Mouse (Mus musculus) hindbrain, embryonic 12.5 days (tissue): Measurements from ENCODE around the gene Cpne5. TPM values are rescaled to one million over a fixed set of nuclear protein-coding genes. Genes with fewer than 3 reads are reported as not detected.
"Not testable (repeated sequence)": the region's sequence is repeated elsewhere in the genome, so short reads cannot be mapped to it uniquely, and the experiment has no call there.

Experiments used
- ATAC-seq: fragments of 200-750 bp; cut with Nextera tagmentation; 2 replicates; pipeline ENCODE4 v1.8.0; 2017; ENCODE audit warnings: moderate TSS enrichment; ENCODE audit not compliant: low FRiP score
- H3K27ac ChIP-seq: fragments of 300-500 bp; sonication (generic); 2 replicates; pipeline ENCODE4 v1.5.1; 2016; ENCODE audit warnings: mild to moderate bottlenecking
- H3K27me3 ChIP-seq: fragments of 300-500 bp; sonication (generic); 2 replicates; pipeline ENCODE4 v1.6.1; 2016; ENCODE audit warnings: mild to moderate bottlenecking
- H3K36me3 ChIP-seq: fragments of 300-500 bp; sonication (generic); 2 replicates; pipeline ENCODE4 v1.6.1; 2016; ENCODE audit warnings: mild to moderate bottlenecking
- H3K4me1 ChIP-seq: fragments of 300-500 bp; sonication (generic); 2 replicates; pipeline ENCODE4 v1.6.1; 2016
- H3K4me2 ChIP-seq: fragments of 300-500 bp; sonication (generic); replicated peaks from 2 replicates; pipeline ENCODE4 v1.6.1; 2016; ENCODE audit warnings: mild to moderate bottlenecking
- H3K4me3 ChIP-seq: fragments of 300-500 bp; sonication (generic); 2 replicates; pipeline ENCODE4 v1.5.1; 2016; ENCODE audit warnings: mild to moderate bottlenecking
- H3K9ac ChIP-seq: fragments of 300-500 bp; sonication (generic); 2 replicates; pipeline ENCODE4 v1.6.1; 2016; ENCODE audit warnings: mild to moderate bottlenecking, moderate library complexity
- H3K9me3 ChIP-seq: fragments of 300-500 bp; sonication (generic); replicated peaks from 2 replicates; pipeline ENCODE4 v1.6.1; 2016; ENCODE audit warnings: mild to moderate bottlenecking
- WGBS: fragments of 180-500 bp; shearing (Covaris S2); methylation state at CpG from one replicate; pipeline ENCODE4 v1.1.7; 2016; 5-methylcytosine and 5-hydroxymethylcytosine counted together
- polyA plus RNA-seq: library from polyadenylated mRNA; unstranded; fragments of >200 nt; fragmentation: Nextera tagmentation; extraction: Ambion mirVana; gene quantifications from 2 replicates; pipeline ENCODE4 v1.2.1, GENCODE M21; 2016

The Cpne5 gene
- polyA plus RNA-seq, 1 experiment from 2014 or later = 6.1 TPM

DNA sequence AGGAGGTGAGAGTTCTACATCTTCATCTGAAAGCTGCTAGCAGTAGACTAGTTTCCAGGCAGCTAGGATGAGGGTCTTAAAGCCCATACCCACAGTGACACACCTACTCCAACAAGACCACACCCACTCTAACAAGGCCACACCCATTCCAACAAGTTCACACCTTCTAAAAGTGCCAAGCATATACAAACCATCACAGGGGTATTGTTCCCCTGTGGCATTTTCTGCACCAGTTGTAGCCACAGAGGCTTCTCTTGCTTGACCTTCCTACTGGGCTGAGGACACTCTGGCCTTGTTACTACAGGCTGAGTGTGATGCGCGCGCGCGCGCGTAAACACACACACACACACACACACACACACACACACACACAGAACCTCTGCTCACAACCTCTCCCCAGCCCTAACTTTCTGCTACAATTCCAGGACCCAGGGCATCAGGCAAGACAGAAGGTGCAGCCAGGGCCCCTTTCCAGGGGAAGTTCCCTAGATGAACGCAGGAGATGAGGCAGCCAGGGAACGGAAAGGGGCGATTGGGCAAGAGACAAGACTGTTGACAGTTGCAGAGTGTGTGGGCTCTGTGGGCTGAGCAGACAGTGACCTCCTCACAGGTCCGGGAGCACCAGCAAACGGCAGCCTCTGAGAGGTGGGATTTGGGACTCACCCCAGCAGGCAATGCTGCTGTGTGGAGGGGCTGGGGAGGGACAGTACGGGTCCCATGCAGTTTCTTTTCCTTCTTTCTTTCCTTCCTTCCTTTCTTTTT is 124.2 kb downstream of the Cpne5 start, which contains the start of gene Rab44:
TSS of gene Rab44 (plus strand) at position 555 of the 762 bp plus-strand sequence.
- Histone ChIP-seq H3K4me2 (no peak within 1 kb of the TSS), H3K27ac (no peak within 1 kb of the TSS), H3K36me3 (no peaks in the 10 kb centered on the region), H3K9ac (no peak within 1 kb of the TSS), H3K9me3 (no peaks in the 10 kb centered on the region), H3K4me1 (no peaks in the 10 kb centered on the region), H3K4me3 (no peak within 1 kb of the TSS), H3K27me3 (no peaks in the 10 kb centered on the region)
- 94% methylated on average over 13 of the region's 13 CpGs for WGBS
- ATAC-seq = no peak

DNA sequence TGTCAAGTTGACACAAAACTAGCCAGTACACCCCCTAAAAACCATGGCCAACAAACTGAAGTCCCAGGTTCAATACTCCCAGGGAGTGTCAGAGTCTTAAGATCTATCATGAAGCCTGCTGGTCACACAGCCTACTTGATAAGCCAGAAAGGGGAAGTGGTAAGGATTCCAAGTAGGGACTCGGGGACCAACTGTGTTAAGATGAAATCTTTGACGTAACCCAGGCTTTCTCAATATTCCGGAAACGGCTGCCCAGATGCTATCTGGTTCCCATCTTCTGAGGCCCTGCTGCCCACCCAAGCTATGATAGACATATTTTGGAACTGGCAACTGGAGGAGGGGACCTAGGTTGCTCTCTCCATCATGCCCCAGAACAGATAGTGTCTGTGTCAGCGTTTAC is 126.6 kb downstream of the Cpne5 start:
- no peak overlapping the region for H3K4me2 ChIP-seq
- H3K27me3 ChIP-seq = no peaks in the 10 kb centered on the region
- no peak overlapping the region for H3K9ac ChIP-seq
- ATAC-seq = no peak
- no peaks in the 10 kb centered on the region for H3K4me1 ChIP-seq
- 90% methylated on average over 5 of the region's 5 CpGs for WGBS
- no peaks in the 10 kb centered on the region for H3K9me3 ChIP-seq
- H3K27ac ChIP-seq = no peak overlapping the region
- no peaks in the 10 kb centered on the region for H3K36me3 ChIP-seq
- H3K4me3 ChIP-seq = no peak overlapping the region

DNA sequence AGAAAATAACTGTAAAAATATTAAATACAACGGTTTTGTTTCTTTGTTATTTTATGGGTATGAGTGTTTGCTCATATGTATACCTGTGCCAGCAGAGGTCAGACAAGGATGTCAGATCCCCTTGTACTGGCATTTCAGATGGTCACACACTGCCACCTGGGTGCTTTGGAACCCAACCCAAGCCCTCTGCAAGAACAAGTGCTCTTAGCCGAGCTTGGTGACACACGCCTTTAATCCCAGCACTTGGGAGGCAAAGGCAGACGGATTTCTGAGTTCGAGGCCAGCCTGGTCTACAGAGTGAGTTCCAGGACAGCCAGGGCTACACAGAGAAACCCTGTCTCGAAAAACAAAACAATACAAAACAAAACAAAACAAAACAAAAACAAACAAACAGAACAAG is 127.6 kb downstream of the Cpne5 start:
- not testable (repeated sequence) for H3K4me1 ChIP-seq, H3K36me3 ChIP-seq, ATAC-seq, H3K27me3 ChIP-seq, H3K9ac ChIP-seq, H3K4me3 ChIP-seq, H3K27ac ChIP-seq, H3K4me2 ChIP-seq, H3K9me3 ChIP-seq
- WGBS = 82% methylated on average over 6 of the region's 6 CpGs

Other genes starting within 250 kb of the Cpne5 start
- 150 and 152 TPM in 2 replicates for gene Stk38, start 230.2 kb downstream of the Cpne5 start, polyA plus RNA-seq
- gene Srsf3, start 205.5 kb downstream of the Cpne5 start, polyA plus RNA-seq = 662 and 667 TPM in 2 replicates
- gene Cdkn1a, start 147.2 kb downstream of the Cpne5 start, polyA plus RNA-seq = 39.0 and 43.6 TPM in 2 replicates
- gene Rab44, start 124.0 kb downstream of the Cpne5 start, polyA plus RNA-seq = 0.34 and 1.1 TPM in 2 replicates
- gene Ppil1, start 26.0 kb upstream of the Cpne5 start, polyA plus RNA-seq = 102 and 105 TPM in 2 replicates
- gene BC004004, start 30.6 kb upstream of the Cpne5 start, polyA plus RNA-seq = 72.5 and 76.9 TPM in 2 replicates
- gene Pi16, start 79.5 kb upstream of the Cpne5 start, polyA plus RNA-seq = 0.97 and 1.2 TPM in 2 replicates
- gene Mtch1, start 109.8 kb upstream of the Cpne5 start, polyA plus RNA-seq = 438 and 466 TPM in 2 replicates
- 4.3 and 7.0 TPM in 2 replicates for gene Fgd2, start 122.7 kb upstream of the Cpne5 start, polyA plus RNA-seq